Mouse (Mus musculus) embryonic facial prominence, embryonic 10.5 days (tissue): ENCODE data around the gene Gstp1. TPM values are rescaled to one million over a fixed set of nuclear protein-coding genes. Genes with fewer than 3 reads are reported as not detected.

Source experiments
- DNase-seq: peaks from one replicate; pipeline ENCODE4 v3.0.0-alpha.2; 2017; ENCODE audit warnings: low spot score
- H3K27ac ChIP-seq: fragments of 300-500 bp; sonication (generic); replicated peaks from 2 replicates; pipeline ENCODE4 v1.5.1; 2016; ENCODE audit warnings: mild to moderate bottlenecking
- H3K27me3 ChIP-seq: fragments of 300-500 bp; sonication (generic); replicated peaks from 2 replicates; pipeline ENCODE4 v1.6.1; 2016; ENCODE audit warnings: low read depth, mild to moderate bottlenecking; ENCODE audit not compliant: poor library complexity, severe bottlenecking
- H3K36me3 ChIP-seq: fragments of 300-500 bp; sonication (generic); replicated peaks from 2 replicates; pipeline ENCODE4 v1.6.1; 2016; ENCODE audit warnings: mild to moderate bottlenecking, moderate library complexity
- H3K4me1 ChIP-seq: fragments of 300-500 bp; sonication (generic); 2 replicates; pipeline ENCODE4 v1.6.1; 2016
- H3K4me3 ChIP-seq: fragments of 300-500 bp; sonication (generic); 2 replicates; pipeline ENCODE4 v1.5.1; 2016; ENCODE audit warnings: mild to moderate bottlenecking, moderate library complexity
- H3K9me3 ChIP-seq: fragments of 300-500 bp; sonication (generic); 2 replicates; pipeline ENCODE4 v1.6.1; 2016; ENCODE audit warnings: mild to moderate bottlenecking
- WGBS: fragments of 180-500 bp; shearing (Covaris S2); methylation state at CpG from one replicate; pipeline ENCODE4 v1.1.7; 2016; 5-methylcytosine and 5-hydroxymethylcytosine counted together
- polyA plus RNA-seq: library from polyadenylated mRNA; unstranded; fragments of >200 nt; fragmentation: Nextera tagmentation; extraction: Ambion mirVana; gene quantifications from 2 replicates; pipeline ENCODE4 v1.2.1, GENCODE M21; 2016

The Gstp1 gene
- polyA plus RNA-seq = 456 and 458 TPM in 2 replicates

GRCm38 (mm10) chr19:4037788-4038232 lies at the start of gene Gstp1:
Gene Gstp1, minus strand, starts transcription at chr19:4037985.
- Histone ChIP-seq H3K4me3 (peak within 1 kb of the TSS; percentile 73), H3K27me3 (no peaks in the 10 kb centered on the region), H3K9me3 (no peaks in the 10 kb centered on the region), H3K4me1 (peaks cover 27% of the 10 kb centered on the region), H3K36me3 (peaks cover 13% of the 10 kb centered on the region), H3K27ac (peak within 1 kb of the TSS; percentile 92)
- DNase-seq = peak; percentile 87
- 0% methylated on average over 26 of the region's 26 CpGs for WGBS

GRCm38 (mm10) chr19:4087090-4087489 lies 49.3 kb upstream of the Gstp1 start:
- no peaks in the 10 kb centered on the region for H3K9me3 ChIP-seq
- peaks cover 6% of the 10 kb centered on the region for H3K4me1 ChIP-seq
- WGBS = 92% methylated on average over 5 of the region's 5 CpGs
- no peak overlapping the region for H3K4me3 ChIP-seq
- no peak overlapping the region for H3K27ac ChIP-seq
- no peaks in the 10 kb centered on the region for H3K36me3 ChIP-seq
- no peak for DNase-seq
- H3K27me3 ChIP-seq = peaks cover 16% of the 10 kb centered on the region

GRCm38 (mm10) chr19:4086156-4086555 lies 48.4 kb upstream of the Gstp1 start:
- no peaks in the 10 kb centered on the region for H3K9me3 ChIP-seq
- H3K4me1 ChIP-seq = peaks cover 6% of the 10 kb centered on the region
- peaks cover 16% of the 10 kb centered on the region for H3K27me3 ChIP-seq
- no peak for DNase-seq
- no peak overlapping the region for H3K27ac ChIP-seq
- no peaks in the 10 kb centered on the region for H3K36me3 ChIP-seq
- no peak overlapping the region for H3K4me3 ChIP-seq
- WGBS = 94% methylated on average over 15 of the region's 15 CpGs

GRCm38 (mm10) chr19:4084984-4085383 lies 47.2 kb upstream of the Gstp1 start:
- 90% methylated on average over 1 of the region's 1 CpGs for WGBS
- Histone ChIP-seq H3K27ac (no peak overlapping the region), H3K4me1 (peaks cover 6% of the 10 kb centered on the region), H3K9me3 (no peaks in the 10 kb centered on the region), H3K36me3 (no peaks in the 10 kb centered on the region), H3K27me3 (peaks cover 16% of the 10 kb centered on the region), H3K4me3 (no peak overlapping the region)
- DNase-seq = no peak

- Histone ChIP-seq H3K4me1 (peaks cover 6% of the 10 kb centered on the region), H3K9me3 (no peaks in the 10 kb centered on the region), H3K36me3 (no peaks in the 10 kb centered on the region), H3K4me3 (no peak overlapping the region), H3K27ac (no peak overlapping the region), H3K27me3 (peaks cover 16% of the 10 kb centered on the region)
- WGBS = 27% methylated on average over 8 of the region's 8 CpGs
- DNase-seq = no peak
These were observed 46.0 kb upstream of the Gstp1 start for GRCm38 (mm10) chr19:4083826-4084225.

GRCm38 (mm10) chr19:4083316-4083715 lies 45.5 kb upstream of the Gstp1 start:
- H3K36me3 ChIP-seq = no peaks in the 10 kb centered on the region
- no peaks in the 10 kb centered on the region for H3K9me3 ChIP-seq
- no peak for DNase-seq
- H3K4me1 ChIP-seq = peaks cover 6% of the 10 kb centered on the region
- 76% methylated on average over 7 of the region's 7 CpGs for WGBS
- H3K27ac ChIP-seq = no peak overlapping the region
- no peak overlapping the region for H3K4me3 ChIP-seq
- peaks cover 16% of the 10 kb centered on the region for H3K27me3 ChIP-seq

- no peak for DNase-seq
- H3K9me3 ChIP-seq = no peaks in the 10 kb centered on the region
- H3K36me3 ChIP-seq = no peaks in the 10 kb centered on the region
- WGBS = 83% methylated on average over 11 of the region's 11 CpGs
- H3K4me3 ChIP-seq = no peak overlapping the region
- H3K27me3 ChIP-seq = peaks cover 16% of the 10 kb centered on the region
- no peak overlapping the region for H3K27ac ChIP-seq
- H3K4me1 ChIP-seq = peaks cover 6% of the 10 kb centered on the region
These were observed 44.6 kb upstream of the Gstp1 start for GRCm38 (mm10) chr19:4082219-4082965.

- no peak for DNase-seq
These were observed 43.6 kb upstream of the Gstp1 start, which contains the start of gene Cabp2 for GRCm38 (mm10) chr19:4081394-4081793. Gene Cabp2, plus strand, starts transcription at chr19:4081578.

GRCm38 (mm10) chr19:4080511-4081009 lies 42.8 kb upstream of the Gstp1 start:
- 67% methylated on average over 8 of the region's 8 CpGs for WGBS
- DNase-seq = no peak
- no peak overlapping the region for H3K27ac ChIP-seq
- no peak overlapping the region for H3K4me3 ChIP-seq
- H3K4me1 ChIP-seq = peaks cover 6% of the 10 kb centered on the region
- H3K36me3 ChIP-seq = no peaks in the 10 kb centered on the region
- H3K27me3 ChIP-seq = peaks cover 16% of the 10 kb centered on the region
- no peaks in the 10 kb centered on the region for H3K9me3 ChIP-seq

More at GRCm38 (mm10) chr19:4081394-4081793, 43.6 kb upstream of the Gstp1 start, which contains the start of gene Cabp2:
- Histone ChIP-seq H3K4me1 (peaks cover 6% of the 10 kb centered on the region), H3K36me3 (no peaks in the 10 kb centered on the region), H3K9me3 (no peaks in the 10 kb centered on the region), H3K27ac (no peak within 1 kb of the TSS), H3K27me3 (peaks cover 16% of the 10 kb centered on the region), H3K4me3 (no peak within 1 kb of the TSS)
- 73% methylated on average over 3 of the region's 3 CpGs for WGBS

- no peak overlapping the region for H3K4me3 ChIP-seq
- no peaks in the 10 kb centered on the region for H3K36me3 ChIP-seq
- H3K27me3 ChIP-seq = peaks cover 16% of the 10 kb centered on the region
- WGBS = 87% methylated on average over 1 of the region's 1 CpGs
- H3K27ac ChIP-seq = no peak overlapping the region
- no peaks in the 10 kb centered on the region for H3K9me3 ChIP-seq
- peaks cover 6% of the 10 kb centered on the region for H3K4me1 ChIP-seq
- DNase-seq = no peak
These were observed 41.8 kb upstream of the Gstp1 start for GRCm38 (mm10) chr19:4079594-4079993.

GRCm38 (mm10) chr19:4075531-4075930 lies 37.7 kb upstream of the Gstp1 start:
- no peaks in the 10 kb centered on the region for H3K9me3 ChIP-seq
- H3K27me3 ChIP-seq = no peaks in the 10 kb centered on the region
- peaks cover 3% of the 10 kb centered on the region; the same call in 1 of the 2 replicates for H3K4me1 ChIP-seq
- H3K36me3 ChIP-seq = no peaks in the 10 kb centered on the region
- DNase-seq = no peak
- WGBS = 81% methylated on average over 1 of the region's 1 CpGs
- H3K4me3 ChIP-seq = no peak overlapping the region
- H3K27ac ChIP-seq = no peak overlapping the region

- Histone ChIP-seq H3K27ac (no peak overlapping the region), H3K4me1 (peaks cover 6% of the 10 kb centered on the region; the same call in 1 of the 2 replicates), H3K9me3 (no peaks in the 10 kb centered on the region), H3K4me3 (no peak overlapping the region), H3K36me3 (no peaks in the 10 kb centered on the region), H3K27me3 (no peaks in the 10 kb centered on the region)
- no peak for DNase-seq
- WGBS = 84% methylated on average over 6 of the region's 6 CpGs
These were observed 35.1 kb upstream of the Gstp1 start for GRCm38 (mm10) chr19:4072706-4073424.
